Mouse (Mus musculus) kidney, postnatal 25 days (tissue): ENCODE measurements around the gene Dpf3.

ENCODE experiments used
- DNase-seq, 2 experiments: peaks; one replicate each; pipeline ENCODE4 v3.0.0; 2021; ENCODE audit warnings: mixed read lengths in 2 of 2

Dpf3 gene

DNA sequence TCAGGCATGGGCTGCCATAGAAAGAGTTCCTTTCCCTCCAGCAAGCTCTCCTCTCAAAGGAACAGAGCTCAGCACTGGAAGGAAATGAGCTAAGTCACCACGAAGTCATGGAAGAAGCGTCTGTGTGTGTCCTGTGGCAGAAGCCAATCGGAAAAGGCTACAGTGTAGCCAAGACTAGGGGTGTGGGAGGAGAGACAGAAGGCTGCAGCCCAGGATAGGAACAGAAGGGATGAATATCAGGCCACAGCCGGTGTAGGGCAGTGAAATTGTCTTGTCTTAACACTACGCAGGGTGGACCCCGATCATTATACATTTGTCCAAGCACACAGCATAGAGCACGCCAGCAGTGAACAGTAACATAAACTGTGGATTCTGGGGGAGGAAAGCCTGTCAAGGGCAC, 157.5 kb downstream of the Dpf3 start:
- no peak for DNase-seq

DNA sequence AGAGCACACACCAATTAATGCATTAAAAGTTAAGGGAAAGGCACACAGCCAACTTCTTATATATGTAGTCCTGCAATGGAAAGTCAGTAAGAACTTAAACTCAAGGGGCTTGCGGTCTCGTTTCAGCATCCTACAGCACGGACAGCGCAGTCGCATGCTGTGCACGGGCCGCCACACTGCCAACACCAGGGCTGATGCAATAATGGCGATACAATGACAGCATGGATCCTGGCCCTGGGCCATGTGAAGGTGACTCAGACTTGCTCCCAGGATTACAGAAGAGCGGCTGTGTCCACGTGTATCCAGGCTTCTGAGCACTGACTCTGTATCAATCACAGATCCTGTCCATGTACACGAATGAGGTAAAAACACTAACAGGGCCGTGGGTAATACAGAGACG, 158.6 kb downstream of the Dpf3 start:
- DNase-seq, result no peak

DNA sequence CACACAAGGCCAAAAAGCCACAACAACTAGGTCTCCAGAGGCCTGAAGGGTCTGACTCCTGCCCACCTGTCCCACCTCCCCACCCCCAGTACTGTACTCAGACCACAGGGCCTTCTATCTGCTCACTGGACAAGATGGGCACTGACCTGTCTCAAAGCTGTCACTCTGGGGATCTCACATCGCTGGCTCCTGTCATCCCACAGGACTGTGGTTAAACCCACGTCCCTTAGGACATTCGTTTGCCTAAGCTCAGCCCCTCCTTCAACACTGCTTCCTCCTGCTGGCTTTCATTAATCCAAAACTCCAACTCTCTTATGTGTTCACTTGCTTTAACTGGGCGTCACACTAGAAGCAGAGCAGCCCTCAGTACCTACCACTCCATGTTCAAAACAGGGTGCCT, 159.0 kb downstream of the Dpf3 start:
- DNase-seq, result no peak

DNA sequence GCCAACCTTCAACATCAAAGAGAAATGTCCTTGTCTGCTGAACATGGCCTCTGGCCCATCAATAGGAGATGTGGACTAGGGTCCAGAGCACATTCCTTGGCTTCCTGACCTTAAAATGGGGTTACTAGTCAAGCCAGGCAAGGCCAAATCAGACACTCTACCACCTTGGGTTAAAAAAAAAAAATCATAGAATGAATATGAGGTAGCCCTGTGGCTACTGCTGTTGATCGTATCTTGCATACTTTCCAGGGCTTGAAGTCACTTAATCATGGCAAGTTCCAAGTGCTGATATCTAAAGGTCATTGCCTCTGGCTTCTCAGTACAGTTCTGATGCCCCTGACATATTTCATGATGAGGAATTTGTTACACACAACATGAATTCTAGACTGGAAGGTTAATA, 160.1 kb downstream of the Dpf3 start:
- DNase-seq, result no peak

DNA sequence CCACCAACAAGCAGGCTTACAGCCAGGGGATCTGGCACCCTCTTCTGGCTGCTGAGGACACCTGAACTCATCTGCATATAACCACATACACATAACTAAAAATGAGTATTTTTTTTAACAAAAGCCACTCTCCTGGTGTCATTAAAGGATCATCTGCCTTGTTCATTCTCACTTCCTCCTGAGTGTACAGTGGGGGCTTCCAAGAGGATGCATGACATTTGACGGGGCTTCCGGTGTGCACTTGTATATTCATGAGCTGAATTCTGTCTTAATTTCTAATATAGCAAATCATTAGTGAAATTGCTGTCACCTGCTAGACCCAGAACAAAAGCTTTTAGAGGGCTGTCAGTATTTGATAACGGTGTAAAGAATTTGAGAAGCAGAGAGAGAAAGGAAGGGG, 166.8 kb downstream of the Dpf3 start:
- no peak for DNase-seq

DNA sequence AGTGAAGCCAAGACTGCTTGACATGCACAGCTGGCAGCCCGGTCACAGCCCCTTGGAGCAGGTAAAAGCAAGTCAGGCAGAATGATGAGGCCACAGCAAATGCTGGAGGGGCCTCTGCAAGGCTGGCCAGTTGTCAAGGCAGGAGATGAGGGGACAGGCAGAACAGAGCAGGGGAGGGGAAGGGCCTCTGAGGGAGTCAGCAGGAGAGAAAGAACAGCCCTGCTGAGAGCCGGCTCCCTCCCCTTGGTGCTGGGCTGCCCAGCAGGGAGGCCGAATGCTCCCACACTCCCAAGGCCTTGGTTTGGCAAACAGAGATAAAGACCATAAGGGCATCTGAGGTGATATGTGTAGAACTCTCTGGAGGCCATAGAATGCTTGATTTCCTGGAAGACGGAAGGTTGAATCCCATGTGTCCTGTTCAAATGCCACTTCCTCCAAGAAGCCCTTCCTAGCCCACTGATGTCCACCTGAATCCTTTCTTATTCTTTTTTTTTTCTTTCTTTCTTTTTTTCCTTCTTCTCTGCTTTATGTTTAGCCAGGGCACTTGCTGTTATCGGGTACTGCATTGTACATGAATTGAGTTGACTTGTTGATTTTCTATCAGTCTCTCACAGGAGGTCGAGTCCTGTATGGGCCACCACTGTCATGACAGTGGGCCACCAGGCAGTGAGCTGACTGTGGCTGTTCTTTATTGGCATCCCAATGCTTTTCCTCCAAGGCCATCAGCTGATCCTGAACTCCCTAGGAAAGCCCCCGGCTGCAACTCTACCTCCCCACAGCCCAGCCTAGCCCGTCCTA, 169.7 kb downstream of the Dpf3 start:
- DNase-seq, result no peak

DNA sequence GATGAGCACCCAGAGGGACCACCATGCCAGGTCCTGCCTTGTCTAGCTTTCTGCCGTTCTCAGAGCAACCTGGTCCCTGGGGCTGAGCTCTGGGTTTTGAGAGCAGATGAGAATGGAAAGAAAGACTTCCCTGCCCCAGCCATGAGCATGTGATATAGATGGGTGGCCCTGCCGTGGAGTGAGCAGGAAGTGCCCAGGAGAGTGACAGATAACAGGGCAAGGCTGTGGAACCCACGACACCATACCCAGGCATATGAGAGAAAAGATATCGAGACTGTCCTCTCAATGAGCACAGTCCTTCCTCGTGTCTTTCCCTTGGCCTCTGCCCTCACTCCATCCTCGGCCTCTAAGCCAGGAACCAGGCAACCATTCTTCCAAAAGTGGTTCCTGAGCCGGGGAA, 172.8 kb downstream of the Dpf3 start:
- no peak for DNase-seq

DNA sequence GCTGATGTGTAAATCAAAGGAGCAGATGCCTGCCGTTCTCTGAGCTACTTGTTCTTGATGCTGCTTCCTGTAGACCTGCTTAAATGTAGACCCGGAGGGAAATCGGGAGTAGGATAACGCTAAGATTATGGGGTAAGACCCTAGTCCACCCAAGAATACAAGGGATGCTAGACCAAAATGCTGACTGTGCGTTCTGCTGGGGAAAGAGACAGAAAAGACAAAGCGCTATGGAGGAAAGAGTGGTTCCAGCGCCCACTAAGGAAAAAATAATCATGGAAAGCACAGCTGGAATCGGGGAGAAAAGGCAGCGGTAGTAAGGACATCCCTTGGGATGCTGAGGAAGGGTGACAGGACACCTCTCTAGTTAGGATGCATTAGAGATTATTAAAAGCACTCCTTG, 174.7 kb downstream of the Dpf3 start:
- DNase-seq, result no peak

DNA sequence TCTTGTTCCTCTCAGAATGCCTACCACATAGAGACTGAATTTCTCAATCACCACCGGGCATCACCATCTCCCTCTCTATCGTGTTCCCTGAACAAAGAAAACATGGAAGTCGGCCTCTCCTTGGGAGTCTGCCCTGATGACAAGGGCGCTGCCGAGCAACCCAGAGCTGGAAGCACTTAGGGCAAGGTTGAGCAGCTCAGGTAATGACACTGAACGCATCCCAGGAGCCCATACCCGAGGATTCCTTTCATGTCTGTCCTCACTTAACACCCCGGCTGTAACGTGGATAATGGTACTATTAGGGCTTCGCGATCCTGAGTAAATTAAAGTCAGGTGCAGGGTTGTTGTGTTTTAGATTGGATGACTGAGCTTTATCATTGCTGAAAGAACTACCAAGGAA, 176.9 kb downstream of the Dpf3 start:
- no peak for DNase-seq

DNA sequence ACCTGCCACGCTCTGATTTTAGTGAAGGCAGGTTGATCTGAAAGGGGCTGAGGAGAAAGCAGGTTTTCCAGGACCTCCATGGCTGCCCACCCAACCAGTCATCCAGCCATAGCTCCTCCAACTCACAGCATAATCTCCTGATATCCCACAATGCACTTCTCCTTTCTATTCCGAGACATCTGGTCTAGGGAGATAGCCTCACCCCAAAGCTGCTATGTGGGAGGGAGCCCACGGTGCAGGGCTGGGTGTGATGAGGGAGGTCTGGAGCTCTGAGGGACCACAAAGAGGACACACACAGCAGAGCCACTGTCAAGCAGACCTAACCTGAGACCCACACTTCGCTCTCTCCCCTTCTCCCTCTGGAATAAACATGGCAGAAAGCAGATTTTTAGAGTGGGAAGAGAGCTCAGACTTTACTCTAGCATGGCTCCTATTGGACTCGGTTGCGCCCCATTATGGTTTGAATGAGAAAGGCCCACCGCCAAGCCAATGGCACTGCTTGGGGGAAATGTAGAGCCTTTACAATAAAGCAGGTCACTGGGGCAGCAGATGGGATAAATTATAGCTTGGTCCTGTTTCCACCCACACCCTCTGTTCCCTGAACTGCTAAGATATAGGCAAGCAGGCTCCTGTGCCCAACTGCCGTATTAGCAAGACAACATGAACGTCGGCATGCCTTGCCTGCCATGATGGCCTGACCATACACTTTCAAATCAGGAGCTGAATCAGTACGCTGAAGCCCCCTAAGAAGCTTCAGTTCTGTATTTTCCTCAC, 178.3 kb downstream of the Dpf3 start:
- no peak for DNase-seq

DNA sequence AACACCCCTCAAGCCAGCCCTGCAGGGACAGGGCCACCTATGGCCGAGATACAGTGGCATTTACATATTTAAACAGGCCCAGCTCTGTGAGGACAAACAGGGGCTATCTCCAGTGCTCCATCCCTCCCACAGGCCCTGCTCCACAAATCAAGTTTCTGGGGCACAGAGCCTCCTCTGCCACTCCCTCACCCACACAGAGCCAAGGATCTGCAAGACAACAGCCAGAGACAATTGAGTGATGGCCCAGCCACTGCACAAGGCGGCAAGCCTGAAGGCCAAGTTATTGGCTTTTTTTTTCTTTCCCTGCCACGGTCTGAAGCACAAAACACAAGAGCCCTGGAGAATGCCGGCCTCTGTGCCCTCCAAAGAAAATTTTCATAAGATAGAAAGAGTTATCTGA, 178.9 kb downstream of the Dpf3 start:
- DNase-seq, result no peak

DNA sequence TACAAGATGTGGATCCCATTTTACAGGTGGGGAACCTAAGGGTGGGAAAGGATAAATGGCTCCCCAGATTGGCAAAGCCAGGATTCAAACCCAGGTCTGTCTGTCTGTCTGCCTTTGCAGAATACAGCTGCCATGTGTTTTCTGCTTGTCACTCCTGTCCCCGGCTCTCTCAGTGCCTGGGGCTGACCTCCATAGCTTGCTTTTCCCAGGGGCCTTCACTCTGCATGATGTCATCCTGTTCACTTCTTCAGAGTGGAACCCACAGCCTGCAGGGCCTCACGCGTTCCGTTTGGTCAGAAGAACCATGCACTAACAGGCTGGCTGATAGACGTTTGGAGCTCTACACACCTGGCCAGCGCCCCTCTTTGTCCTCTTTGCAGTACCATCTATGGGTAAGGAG, 184.3 kb downstream of the Dpf3 start:
- no peak for DNase-seq

DNA sequence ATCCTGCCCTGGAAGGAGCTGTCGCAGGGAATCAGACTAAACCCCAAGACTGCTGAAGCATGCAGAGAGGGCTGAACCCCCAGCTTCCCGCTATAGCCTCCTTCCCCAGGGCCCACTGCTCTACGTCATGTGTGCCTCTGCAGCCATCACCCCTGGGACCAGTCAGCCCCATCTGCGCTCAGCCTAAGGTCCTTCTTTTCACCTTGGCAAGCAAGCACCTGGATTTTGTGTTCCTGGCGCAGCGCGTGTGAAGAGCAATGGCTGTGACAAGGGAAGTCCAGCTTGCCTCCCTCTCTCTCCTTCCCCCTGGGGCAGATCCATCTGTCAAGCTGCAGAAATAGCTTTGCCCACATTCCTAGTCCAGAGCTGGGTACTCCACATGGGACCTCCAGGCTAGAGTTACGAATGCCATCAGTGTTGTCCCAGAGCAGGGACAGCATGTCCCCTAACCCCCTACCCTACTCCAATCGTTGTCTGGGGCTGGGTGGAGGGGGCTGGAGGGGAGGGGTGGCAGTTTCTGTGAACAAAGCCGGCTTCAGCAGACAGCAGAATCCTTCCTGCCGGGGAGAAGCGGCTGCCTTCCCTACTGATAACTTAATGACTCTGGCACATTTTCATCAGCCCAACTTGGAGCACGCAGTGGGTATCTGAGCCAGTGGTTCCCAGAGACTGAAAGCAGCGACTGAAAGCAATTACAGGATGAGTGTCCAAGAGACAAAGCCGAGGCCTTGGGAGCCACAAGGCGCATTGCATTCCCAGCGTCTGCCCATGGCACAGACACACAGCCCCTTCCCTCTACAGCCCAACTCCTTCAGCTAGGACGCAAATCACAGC, 185.0 kb downstream of the Dpf3 start:
- DNase-seq, result no peak

DNA sequence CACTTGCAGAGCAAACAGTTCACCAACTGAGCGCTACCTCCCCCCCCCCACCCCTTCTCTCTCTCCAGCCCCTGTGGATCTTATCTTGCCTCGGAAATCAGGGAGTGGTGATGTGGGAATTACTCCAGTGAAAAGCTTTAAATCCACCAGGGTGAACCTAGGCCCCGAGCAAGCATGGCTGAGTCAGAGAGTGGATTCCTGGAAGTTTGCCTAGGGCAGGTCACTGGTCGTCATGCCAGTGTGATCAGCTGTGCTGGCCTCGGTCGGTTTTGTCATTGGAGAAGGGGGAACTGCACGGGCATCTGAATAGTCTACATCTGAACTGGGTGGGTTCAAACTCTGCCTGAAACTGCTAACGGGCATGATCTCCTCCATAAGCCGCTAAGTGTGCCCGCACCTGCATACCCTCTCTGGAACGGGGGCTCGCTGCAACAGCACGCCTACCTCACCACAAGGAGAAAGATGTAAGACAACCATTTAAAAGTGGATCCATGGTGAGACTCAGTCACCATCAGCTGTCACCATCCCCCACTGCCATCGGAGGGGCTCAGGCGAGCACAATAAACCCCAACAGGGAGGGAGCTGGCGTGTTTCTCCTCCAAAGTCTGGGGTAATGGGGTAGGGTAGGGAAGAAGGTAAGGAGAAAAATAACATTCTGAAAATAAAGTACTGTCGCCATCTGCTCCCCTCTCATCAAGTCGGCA, 185.7 kb downstream of the Dpf3 start:
- DNase-seq, result peak; percentile 69 to 78

DNA sequence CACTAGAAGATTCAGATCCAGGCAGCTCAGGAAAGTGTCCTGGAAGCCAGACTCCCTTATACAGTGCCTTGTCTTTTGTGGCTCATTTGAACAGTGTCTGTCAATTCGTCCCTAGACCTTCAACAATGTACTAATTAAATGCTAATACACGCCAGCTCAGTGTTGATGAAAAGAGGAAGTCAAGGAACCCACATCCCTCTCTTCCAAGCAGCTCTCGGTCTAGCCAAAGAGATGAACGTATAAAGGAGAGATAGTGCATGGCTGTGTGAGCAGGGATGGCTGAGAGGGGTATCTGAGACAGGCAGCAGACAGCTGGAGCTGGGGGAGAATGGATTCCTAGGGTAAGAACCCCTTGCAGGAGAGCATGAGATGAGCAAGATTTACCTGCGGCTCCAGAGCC, 189.2 kb downstream of the Dpf3 start:
- no peak for DNase-seq

DNA sequence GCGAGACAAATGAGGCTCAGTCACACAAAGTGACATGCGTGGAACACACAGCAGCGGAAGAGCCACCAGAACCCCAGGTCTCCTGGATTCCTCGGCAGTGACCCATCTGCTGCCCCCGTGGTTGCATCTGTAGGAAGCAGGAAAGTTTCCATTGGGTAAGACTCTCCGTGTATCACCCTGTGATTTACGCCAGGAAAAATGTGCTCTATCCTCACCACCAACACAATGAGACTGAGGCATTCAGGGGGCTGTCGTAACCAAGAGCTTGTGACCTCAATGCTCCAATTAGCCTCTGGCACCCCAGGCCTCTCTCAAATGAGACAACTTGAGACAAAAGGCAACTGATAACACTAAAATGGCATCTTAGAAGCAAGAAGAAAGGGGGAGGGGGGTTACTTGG, 192.5 kb downstream of the Dpf3 start:
- no peak for DNase-seq

DNA sequence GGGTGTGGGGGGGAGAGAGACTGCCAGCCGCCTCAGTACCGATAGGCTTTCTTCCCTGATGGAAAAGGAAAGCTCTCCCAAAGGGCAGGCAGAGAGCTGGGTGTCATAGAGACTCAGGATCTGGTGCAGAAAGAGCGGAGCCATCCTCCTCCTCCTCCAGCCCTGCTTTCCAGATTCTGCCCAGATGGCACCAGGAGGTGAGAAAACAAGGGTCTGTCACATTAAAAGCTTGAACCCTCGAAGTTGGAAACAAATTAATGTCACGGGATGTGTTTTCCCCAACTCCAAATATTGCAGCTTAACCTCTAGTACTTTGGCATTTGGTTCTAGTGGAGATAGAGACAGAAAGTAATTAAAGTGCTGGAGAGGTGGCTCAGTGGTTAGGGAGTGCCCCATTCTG, 195.6 kb downstream of the Dpf3 start:
- DNase-seq, result no peak

DNA sequence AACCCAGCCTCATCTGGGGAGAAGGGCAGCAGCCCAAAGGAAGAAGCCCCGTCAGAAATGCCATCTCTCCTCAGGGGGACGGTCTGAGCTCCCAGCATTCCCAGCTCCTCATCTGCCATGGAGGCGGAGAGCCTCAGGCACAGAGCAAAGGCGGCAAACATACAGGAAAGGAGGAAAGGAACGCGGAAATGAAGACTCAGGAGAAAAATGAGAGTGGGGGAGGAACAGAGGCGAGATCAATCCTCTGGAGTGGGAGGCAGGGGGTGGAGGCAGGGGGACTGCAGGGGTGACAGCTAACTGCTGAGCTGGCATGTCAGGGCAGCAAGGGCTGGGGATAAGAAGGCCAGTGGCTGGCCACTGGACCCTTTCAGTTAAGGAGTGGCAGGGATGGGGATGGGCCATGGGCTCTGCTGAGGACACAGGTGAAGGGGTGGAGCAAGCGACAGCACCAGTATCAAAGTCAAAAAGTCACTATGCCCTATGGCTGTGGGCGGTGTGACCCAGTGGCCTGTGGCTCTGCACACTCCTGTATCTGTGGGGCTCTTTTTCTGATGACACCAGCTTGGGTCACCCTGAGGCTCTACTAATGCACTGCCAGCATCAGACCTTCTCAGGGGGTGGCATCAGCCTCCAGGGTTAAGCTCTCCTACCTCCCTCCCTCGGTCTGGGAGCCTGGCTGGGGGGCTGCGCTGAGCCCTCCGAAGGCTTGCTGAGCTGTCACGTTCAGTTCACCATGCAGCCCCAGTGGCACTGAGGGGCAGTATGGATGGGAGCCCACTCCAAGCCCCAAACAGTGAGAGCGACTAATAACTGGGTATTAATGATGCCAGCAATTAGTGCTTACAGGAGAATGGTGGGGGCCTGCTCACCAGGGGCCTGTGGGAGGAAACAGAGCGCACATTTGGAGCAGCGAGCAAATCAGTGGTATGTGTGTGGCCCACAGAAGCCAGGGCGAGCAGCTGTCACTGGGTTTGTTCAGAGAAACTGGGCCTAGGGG, 200.7 kb downstream of the Dpf3 start:
- no peak for DNase-seq

DNA sequence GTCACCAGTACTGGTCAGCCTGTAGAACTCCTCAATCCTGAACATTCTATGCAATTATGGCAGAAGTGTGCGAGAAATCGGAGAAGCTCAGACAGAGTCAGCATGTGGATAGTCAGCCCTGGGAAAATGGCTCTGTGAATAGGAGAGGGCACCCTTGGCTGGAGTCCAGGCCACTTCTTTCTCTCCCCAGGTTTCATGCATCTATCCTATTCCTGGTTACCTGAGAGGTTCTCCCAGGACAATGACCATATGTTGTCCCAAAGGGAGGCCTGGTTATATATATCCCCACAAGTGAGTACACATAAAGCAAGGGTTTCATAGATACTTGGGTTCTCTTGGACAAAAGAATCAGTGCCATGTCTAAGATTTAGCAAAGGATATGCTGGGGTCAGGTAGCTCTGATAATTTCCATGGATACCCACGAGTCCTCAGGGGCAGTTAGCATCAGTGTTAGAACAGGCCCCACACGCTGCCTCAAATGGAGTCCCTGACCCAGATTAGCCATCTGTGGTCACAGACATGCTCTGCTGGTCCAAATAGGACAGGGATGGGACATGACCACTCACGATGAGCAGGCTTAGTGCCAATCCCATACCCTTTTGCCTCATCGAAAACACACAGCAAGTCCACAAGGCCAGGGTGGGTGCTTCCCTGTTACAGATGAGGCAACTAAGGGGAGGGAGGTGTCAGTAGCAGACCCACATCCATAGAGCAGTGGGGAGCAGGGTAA, 203.8 kb downstream of the Dpf3 start:
- no peak for DNase-seq

DNA sequence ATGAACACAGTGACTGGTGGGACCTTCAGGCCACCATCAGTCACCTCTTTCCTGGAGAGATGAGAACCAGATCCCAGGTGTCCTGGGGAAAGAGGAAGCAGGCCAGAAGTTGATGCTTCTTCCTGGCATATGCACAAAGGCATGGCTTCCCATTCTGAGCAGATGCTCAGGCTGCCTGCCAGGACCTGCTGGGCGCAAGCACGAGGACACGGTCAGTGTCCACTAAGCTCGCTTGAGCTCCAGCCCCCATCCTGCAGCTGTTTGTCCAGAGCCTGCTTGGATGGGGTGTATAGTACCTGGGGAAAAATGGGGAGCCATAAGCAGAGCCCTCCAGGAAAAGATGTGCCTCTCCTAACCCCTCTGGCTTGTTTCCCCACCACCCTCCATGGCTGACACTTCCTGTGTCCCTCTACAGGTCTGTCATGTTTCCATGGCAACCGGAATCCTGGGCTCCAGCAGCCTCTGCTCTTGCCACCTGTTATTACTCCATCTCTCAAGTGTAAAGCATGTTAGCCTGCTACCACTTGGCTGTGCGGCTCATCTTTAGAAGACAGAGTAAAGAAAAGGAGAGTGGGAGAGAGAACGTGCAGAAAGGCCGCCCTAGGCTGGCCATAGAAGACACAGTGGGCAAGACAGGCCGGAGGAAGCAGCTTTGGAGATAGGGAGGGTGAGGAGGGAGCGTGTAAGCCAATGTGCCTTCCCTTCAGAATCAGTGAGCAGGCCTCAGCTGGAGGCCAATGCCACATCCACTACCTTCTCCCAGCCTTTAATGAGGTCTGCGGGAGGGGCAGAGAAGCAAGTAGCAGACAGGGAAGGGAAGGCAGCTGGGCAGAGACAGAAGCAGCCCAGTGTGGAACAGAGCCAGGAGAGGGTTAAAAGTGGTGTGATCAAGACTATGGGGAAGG, 209.7 kb downstream of the Dpf3 start:
- DNase-seq, result peak; percentile 9 to 58
